Mouse (Mus musculus) liver, postnatal 0 days (tissue): ENCODE data around the gene Stpg4.

Source experiments
- CTCF ChIP-seq: sonication (generic); IDR thresholded peaks from 2 replicates; pipeline ENCODE4 v1.5.1; 2016; ENCODE audit warnings: antibody characterized with exemption, low read depth
- EP300 ChIP-seq: IDR thresholded peaks from 2 replicates; pipeline ENCODE4 v1.6.1; 2016; ENCODE audit warnings: antibody characterized with exemption, low read depth, mild to moderate bottlenecking

- no peak for TF ChIP-seq CTCF
- TF ChIP-seq EP300 = no peak
Measured at GRCm38 (mm10) chr17:87349575-87349974, 78.0 kb downstream of the Stpg4 start.
